Mouse (Mus musculus) heart, postnatal 36 days (tissue): ENCODE data around the gene 2410131K14Rik. TPM values are rescaled to one million over a fixed set of nuclear protein-coding genes. Genes with fewer than 3 reads are reported as not detected.
A peak's percentile ranks its signal among the peaks of the same experiment; 100 is the strongest.

ENCODE experiments used
- DNase-seq, 2 experiments: peaks; one replicate each; pipeline ENCODE4 v3.0.0; 2021 to 2022
- intact Hi-C: fragments of 180-260 bp; cut with DNase I; formaldehyde crosslinking; loops from one replicate; pipeline ENCODE4 v1.15.1; 2025
- total RNA-seq, 2 experiments: library from RNA; stranded (reverse); gene quantifications; 2 replicates each; pipeline ENCODE4 v1.2.3; 2021

Gene 2410131K14Rik
- total RNA-seq, 2 experiments from 2014 or later: 7.7 to 8.1 TPM

DNA sequence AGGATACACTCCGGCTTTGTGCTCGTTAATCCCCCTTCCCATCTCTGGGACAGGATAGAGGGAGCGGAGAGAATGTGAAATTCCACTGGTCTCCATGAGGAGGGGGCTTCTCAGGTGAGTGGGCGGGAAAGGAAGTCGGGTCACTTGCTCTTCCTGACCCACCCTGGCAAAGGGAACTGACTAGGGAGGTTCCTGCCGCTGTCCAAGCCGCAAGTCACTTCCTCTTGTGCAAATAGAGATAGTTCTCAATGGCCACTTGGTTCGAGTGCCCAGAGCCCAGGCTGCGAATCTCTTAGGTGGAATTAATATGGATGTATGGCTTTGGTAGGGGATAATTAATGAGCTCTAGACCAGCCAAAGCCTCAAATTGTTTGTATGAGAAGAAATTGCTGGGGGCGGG lies 15.0 kb downstream of the 2410131K14Rik start:
- intact Hi-C loops: no loop called here
- no peak for DNase-seq

GRCm38 (mm10) chr5:118260642-118261041 lies 15.6 kb downstream of the 2410131K14Rik start:
- intact Hi-C loops: no loop called here
- no peak for DNase-seq

DNA sequence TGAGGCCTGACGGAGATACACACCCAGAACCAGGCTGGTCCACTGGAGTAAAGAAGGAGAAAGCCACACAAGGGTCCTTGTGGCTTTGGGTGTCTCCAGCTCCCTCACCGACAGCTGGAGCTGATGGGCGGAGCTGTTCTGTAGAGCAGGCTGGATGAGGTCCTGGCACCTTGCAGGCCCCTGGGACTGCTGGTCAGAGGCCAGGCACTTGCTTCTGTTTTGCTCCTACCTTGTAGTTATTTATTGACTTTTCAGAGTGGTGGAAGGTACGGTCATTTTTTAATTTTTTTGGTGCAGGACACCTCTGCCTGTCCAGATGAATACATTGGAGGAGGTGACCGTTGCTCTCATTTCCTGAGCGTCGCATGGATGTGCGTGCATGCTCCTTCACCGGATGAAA lies 16.2 kb downstream of the 2410131K14Rik start:
- intact Hi-C loops: no loop called here

DNA sequence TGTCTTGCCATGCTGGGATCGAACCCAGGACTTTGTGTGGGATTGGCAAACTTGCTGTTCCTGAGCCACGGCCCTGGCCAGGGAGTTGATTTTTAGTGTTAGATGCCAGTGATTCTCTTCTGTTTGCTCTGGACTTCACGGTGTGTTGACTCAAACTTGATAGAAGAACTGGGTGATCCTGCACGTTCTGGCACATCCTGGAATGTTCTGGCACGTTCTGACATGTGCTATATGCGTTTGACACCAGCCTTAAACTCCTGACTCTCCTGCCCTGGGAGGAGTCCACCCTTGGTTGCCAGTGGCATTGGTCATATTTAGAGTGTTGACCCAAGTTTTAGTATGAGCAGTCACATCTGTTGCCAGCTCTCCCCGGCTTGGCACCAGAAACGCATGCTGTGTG lies 17.4 kb downstream of the 2410131K14Rik start:
- intact Hi-C loops: no loop called here
- DNase-seq: no peak

More for the DNA sequence above, 16.2 kb downstream of the 2410131K14Rik start:
- DNase-seq: no peak

DNA sequence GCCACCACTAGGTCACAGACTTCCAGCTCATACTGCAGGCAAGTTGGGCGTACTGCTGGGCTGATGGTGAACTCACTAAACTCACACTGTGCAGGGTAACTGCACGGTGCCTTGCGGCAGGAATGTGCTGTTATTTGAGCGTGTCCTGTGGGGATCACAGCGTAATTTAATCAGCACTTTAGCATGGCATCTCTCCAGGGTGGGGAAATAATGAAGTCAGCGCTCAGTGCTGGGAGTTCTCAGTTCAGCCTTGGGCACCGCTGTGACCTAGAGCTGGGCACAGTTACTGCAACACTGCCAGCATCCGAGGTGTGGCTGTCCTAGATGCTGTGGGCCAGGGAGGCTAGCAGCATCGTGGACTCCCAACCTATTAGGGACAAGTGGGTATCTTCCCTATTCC lies 19.3 kb downstream of the 2410131K14Rik start:
- DNase-seq: no peak
- intact Hi-C loops: no loop called here

GRCm38 (mm10) chr5:118265366-118265765 lies 20.3 kb downstream of the 2410131K14Rik start:
- intact Hi-C loops: no loop called here
- DNase-seq: no peak

DNA sequence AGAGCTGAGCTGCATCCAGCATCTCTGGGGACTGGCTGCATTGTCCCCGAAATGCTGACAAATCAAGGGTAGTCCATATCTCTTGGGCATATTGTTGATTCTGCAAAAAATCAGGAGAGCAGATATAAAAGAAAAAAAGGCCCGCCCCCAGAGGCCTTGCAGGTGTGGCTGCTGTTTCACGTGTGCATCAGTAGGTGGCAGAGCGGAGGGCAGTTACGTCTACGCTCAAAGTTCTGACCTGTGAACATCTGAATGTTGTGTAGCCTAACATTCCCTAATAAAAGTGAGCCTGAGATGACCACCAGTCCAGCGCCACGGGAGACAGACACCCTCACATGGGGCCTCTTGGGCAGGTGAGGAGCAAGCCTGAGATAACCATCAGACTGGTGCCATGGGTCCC lies 21.3 kb downstream of the 2410131K14Rik start:
- intact Hi-C loops: no loop called here
- DNase-seq: no peak

GRCm38 (mm10) chr5:118268987-118269386 lies 24.0 kb downstream of the 2410131K14Rik start:
- DNase-seq: peak; percentile 90 to 95
- intact Hi-C loops: loop anchor here (1.0 to 2.0 kb wide), 5 partner anchors 50 to 468 kb away; no protein-coding TSS in a partner anchor

DNA sequence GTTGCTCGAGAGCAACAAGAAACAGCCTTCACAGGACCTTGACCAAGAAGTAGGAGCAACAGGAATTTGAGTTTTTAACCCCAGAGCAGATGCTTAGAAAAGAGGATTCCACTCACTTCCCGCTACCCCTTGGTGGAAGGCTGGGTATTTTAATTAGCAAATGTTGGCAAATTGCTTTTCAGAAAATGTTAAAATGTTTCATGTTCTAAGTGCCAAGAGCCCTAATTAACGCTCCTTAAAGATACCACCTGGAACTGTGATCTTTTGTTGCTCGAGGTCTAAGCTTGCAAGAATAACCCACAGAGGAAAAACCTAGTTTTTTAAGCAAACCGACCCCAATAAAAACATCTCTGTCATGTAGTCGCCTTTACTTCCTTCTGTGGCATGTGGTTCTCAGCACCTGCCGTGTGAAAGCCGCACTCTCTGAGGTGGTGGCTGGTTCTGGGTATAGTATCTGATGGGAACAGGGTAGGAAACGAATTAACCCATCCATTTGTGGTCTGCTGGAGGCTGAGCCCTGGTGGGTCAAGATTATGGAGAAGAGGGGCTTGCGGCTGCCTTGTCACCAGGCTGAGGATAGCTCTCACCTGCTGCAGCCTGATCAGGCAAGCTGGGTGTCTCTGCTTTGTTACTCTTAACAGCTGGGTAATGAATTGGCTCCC lies 26.6 kb downstream of the 2410131K14Rik start:
- no peak for DNase-seq
- intact Hi-C loops: loop anchor here (5.0 kb wide), 3 partner anchors 146 to 486 kb away; no protein-coding TSS in a partner anchor

DNA sequence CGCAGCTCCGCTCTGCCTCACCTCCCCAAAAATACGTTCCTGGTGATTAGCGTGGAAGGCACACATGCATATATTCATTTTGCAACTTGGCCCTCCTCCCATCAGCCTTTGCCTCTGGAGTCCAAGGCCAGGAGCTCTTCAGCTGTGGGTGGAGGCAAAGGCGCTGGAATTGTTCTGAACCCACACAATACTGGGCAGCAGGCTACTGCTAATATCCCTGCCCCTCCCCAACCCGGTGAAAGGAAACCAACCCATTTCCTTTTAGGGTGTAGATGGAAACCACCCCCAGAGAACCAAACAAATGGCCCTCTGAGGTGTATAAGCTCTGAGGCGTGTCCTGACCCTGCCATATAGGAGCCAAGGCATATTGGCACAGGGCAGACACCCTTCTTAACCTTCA lies 28.4 kb downstream of the 2410131K14Rik start:
- intact Hi-C loops: loop anchor here (5.0 kb wide), 3 partner anchors 144 to 484 kb away; no protein-coding TSS in a partner anchor
- DNase-seq: no peak

- DNase-seq: no peak
- intact Hi-C loops: loop anchor here (1.0 to 5.0 kb wide), 4 partner anchors 21 to 483 kb away; no protein-coding TSS in a partner anchor
Observed at GRCm38 (mm10) chr5:118274546-118274945, 29.5 kb downstream of the 2410131K14Rik start.

DNA sequence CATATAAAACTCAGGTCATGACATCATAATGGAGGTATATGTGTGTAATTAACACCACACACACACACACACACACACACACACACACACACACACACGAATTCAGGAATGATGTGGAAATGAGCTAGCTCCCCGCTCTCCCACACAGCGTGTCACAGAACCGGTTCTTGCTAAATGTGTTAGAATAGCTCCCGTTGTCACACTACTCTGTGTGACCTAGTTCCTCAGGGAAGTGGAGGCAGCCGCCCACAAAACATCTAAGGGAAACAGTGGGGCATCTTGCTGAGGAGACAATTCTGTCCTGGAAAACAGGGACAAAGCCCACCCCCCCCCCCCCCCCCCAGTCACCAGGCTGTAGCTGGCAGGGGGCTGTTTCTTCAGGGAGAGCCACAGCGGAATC lies 31.3 kb downstream of the 2410131K14Rik start:
- intact Hi-C loops: loop anchor here (2.0 kb wide), 1 partner anchor 19 kb away; no protein-coding TSS in a partner anchor
- no peak for DNase-seq

DNA sequence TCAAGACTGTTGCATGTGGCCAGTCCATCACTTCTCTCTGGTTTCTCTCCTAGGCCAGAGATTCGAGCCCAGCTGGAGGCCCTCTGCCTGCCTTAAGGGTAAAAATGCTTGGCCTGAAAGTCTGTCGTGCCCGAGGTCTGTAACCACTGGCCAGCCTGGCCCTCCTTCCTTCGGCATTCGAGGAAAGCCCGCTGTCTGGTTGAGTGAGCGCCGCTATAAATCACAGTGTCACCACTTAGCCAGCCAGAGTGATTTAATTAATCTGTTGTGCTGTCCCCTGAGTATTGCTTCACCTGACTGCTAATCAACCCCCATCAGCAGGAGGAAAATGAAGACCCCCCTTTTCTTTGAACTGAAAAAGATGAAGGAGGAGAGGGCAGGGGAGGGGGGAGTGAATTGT lies 31.7 kb downstream of the 2410131K14Rik start:
- DNase-seq: no peak
- intact Hi-C loops: loop anchor here (2.0 kb wide), 1 partner anchor 20 kb away; no protein-coding TSS in a partner anchor

DNA sequence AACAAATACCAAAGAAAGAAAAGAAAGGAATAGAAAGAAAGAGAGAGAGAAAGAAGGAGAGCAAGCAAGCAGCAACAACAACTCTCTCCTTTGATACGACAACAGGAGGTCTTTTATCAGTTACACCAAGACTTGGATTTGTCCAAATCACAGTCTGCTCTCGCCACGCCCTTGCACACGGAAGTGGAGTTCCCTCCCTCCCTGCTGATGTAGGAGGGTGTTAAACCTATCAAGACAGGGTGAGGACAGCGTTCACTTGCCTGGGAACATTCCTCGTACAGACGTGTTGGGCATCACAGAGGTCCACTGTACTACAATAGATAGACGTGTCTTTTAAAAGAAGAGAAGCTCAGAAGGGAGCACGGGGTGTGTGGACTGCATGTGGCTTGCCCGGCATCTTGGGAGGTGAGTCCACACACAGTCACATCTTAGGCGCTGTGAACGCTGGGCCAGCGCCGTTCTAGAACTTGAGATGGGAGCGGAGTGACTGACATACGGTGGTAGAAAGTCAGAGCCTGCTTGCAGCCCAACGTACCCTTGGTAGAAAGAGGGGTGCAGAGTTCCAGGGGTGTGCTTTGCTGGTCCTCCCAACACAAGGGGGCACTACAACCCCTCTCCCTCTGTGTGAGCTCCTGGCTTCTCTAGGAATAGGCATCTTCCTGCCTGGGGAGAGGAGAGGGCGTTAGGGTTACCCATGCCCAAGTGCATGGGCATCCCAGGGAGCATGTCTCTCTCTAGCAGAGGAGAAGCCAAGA lies 32.9 kb downstream of the 2410131K14Rik start:
- intact Hi-C loops: loop anchor here (2.0 kb wide), 1 partner anchor 21 kb away; no protein-coding TSS in a partner anchor
- no peak for DNase-seq

- intact Hi-C loops: no loop called here
- DNase-seq: no peak
Observed at GRCm38 (mm10) chr5:118291453-118291852, 46.4 kb downstream of the 2410131K14Rik start.

DNA sequence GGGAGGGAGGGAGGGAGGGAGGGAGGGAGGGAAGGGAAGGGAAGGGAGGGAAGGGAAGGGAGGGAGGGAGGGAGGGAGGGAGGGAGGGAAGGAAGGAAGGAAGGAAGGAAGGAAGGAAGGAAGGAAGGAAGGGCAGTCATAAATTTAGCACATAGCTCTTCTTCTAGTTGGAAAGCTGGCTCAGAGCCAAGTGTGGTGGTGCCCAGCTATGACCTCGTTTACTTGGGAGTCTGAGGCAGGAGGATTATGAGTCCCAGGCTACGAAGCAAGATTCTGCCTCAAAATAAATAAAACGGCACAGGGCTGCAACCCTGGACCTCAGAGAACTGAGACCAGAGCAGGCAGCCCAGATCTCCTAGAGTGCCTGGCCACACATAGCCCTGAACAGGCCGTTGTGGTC lies 47.4 kb downstream of the 2410131K14Rik start:
- intact Hi-C loops: no loop called here
- DNase-seq: no peak

DNA sequence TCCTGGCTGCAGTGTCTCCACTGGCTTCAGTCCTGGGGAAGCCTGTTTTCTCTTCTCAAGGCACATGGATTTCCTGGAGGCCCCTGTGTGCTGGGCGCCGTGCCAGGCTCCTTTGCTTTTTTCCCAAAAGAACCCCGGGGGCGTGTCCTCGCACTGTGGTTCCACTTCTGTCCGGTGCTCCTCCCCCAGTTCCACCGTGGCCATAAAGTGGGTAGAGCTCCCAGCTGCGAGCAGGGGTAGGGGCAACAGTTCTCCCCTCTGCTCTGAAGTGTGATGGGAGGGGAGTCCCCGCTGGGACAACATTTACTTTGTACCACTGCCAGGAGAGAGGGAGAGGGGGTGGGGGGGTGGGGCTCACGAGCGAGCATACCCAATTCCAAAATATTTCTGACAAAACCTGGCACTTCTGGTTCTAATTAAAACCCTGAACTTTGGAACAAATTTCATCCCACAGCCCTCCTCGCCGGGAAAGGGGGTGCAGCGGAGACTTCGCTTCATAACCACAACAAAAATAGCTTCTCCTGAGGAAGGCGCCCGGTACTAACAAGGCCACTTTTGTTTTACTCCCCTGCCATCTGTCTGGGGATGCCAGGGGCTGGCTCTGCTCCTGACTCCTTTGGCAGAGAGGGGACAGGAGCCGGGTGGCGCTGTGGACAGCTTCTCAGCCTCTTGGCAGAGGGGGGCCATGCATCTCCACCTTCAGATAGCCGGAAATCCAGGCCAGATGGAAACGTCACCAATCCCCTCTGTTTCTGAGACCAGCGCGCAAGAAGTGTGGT lies 49.2 kb downstream of the 2410131K14Rik start:
- intact Hi-C loops: no loop called here
- DNase-seq: peak; percentile 92 to 94

DNA sequence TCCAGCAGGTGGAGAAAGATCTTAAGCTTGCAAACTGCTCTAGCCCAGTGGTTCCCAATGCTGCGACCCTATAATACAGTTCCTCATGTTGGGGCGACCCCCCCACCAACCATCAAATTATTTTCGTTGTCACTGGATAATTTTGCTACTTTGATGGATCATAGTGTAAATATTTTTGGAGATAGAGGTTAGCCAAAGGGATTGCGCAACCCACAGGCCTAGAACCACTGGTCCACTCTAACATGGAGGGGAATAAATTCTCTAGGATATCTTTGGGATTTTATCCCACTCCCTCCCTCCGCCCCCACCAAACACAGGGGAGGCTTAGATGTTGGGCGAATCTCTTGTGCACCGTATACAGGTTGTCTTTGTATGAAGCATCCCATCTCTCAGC lies 49.8 kb downstream of the 2410131K14Rik start:
- DNase-seq: no peak

DNA sequence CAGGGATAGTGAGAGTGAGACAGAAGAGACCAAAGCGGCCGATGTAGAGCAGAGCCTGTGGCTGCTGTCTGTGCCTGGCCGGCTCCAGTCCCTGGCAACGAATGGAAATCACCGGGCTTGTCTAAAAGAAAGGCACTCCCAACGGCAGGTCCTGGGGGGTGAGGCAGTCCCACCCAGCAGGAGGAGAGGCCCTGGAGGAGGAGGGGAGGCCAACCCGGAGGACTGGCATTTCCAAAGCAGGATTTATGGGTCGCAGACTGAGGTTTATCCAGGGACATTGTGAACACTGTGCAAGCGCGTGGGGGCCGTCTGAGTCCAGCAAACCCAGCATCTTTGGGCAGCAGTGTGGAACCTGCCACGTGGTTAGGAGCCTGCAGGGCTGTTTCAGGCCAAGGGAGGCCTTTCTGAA lies 52.3 kb downstream of the 2410131K14Rik start:
- intact Hi-C loops: no loop called here
- DNase-seq: no peak

More for the DNA sequence above, 49.8 kb downstream of the 2410131K14Rik start:
- intact Hi-C loops: loop anchor here (1.0 kb wide), 1 partner anchor 21 kb away; no protein-coding TSS in a partner anchor

- intact Hi-C loops: no loop called here
- DNase-seq: no peak
Observed at GRCm38 (mm10) chr5:118299720-118300400, 54.8 kb downstream of the 2410131K14Rik start.
